Mouse (Mus musculus): ENCODE results near the gene Morc4. TPM values are rescaled to one million over a fixed set of nuclear protein-coding genes. Genes with fewer than 3 reads are reported as not detected.

The Morc4 gene
- polyA plus RNA-seq, 1 experiment from 2014 or later = 21.1 TPM

DNA sequence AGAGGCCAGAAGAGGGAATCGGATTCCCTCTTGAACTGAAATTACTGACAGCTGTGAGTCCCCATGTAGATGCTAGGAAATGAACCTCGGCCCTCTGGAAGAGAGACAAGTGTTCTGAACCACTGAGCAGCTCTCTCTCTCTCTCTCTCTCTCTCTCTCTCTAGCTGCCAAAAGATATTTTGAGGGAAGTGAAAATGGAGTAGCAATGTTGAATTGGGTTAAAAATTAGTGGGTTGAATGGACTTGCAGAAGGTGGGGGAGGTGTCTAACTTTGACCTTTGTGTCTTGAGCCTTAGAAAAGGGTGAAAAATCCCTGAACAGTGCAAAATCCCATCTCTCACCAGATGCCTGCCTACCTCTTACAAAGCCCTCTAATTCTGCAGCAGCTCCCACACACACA is 64.1 kb downstream of the Morc4 start:
- no peak for TF ChIP-seq CTCF (IDR thresholded peaks at IDR 0.05; ENCODE audit: low read depth)
- Histone ChIP-seq H3K4me2 (no peak overlapping the region), H3K27me3 (ENCODE audit: insufficient read depth, low read length) (no peaks in the 10 kb centered on the region), H3K36me3 (ENCODE audit: insufficient read depth) (no peaks in the 10 kb centered on the region), H3K9me3 (ENCODE audit: low read depth, low read length) (no peaks in the 10 kb centered on the region), H3K9ac (no peak overlapping the region), H3K27ac (ENCODE audit: low read depth) (no peak overlapping the region), H3K4me3 (ENCODE audit: low read depth, low read length) (no peak overlapping the region), H3K4me1 (ENCODE audit: insufficient read depth) (no peaks in the 10 kb centered on the region)
- DNase-seq (no peak), ATAC-seq (ENCODE audit: insufficient read depth) (no peak)
- 60% methylated on average over 2 of the region's 2 CpGs for WGBS

GRCm38 (mm10) chrX:139805918-139806317 is 65.6 kb downstream of the Morc4 start:
- no peak overlapping the region for H3K9ac ChIP-seq
- no peaks in the 10 kb centered on the region for H3K36me3 ChIP-seq (ENCODE audit: insufficient read depth)
- H3K4me1 ChIP-seq (ENCODE audit: insufficient read depth) = no peaks in the 10 kb centered on the region
- ATAC-seq (ENCODE audit: insufficient read depth) (no peak), DNase-seq (no peak)
- H3K27me3 ChIP-seq (ENCODE audit: insufficient read depth, low read length) = no peaks in the 10 kb centered on the region
- no peak overlapping the region for H3K4me3 ChIP-seq (ENCODE audit: low read depth, low read length)
- WGBS = 71% methylated on average over 4 of the region's 4 CpGs
- no peaks in the 10 kb centered on the region for H3K9me3 ChIP-seq (ENCODE audit: low read depth, low read length)
- no peak overlapping the region for H3K27ac ChIP-seq (ENCODE audit: low read depth)
- no peak for TF ChIP-seq CTCF (IDR thresholded peaks at IDR 0.05; ENCODE audit: low read depth)
- H3K4me2 ChIP-seq = no peak overlapping the region

DNA sequence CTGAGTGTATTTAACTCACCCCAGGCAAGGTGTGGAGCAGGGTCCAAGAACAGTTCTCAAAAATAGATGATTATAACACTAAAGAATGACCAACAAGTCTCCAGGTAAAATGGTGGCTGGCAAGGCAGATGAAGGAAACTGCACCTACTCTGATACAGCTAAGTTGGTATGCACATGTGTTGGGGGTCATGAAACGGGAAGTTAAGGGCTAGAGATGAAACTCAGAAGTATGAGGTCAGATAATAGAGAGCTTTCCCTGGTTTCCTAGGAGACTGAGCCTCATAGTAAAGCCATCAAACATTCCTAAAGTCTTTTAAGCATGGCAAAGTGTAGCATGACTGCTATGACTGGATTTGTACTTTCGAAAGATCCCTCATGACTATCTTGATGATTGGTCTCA is 68.4 kb downstream of the Morc4 start:
- H3K4me1 ChIP-seq (ENCODE audit: insufficient read depth) = no peaks in the 10 kb centered on the region
- TF ChIP-seq CTCF (IDR thresholded peaks at IDR 0.05; ENCODE audit: low read depth) = no peak
- H3K4me3 ChIP-seq (ENCODE audit: low read depth, low read length) = no peak overlapping the region
- DNase-seq (no peak), ATAC-seq (ENCODE audit: insufficient read depth) (no peak)
- no peak overlapping the region for H3K4me2 ChIP-seq
- no peak overlapping the region for H3K27ac ChIP-seq (ENCODE audit: low read depth)
- H3K9me3 ChIP-seq (ENCODE audit: low read depth, low read length) = no peaks in the 10 kb centered on the region
- no peak overlapping the region for H3K9ac ChIP-seq
- no peaks in the 10 kb centered on the region for H3K36me3 ChIP-seq (ENCODE audit: insufficient read depth)
- no peaks in the 10 kb centered on the region for H3K27me3 ChIP-seq (ENCODE audit: insufficient read depth, low read length)
- 64% methylated on average over 2 of the region's 2 CpGs for WGBS

DNA sequence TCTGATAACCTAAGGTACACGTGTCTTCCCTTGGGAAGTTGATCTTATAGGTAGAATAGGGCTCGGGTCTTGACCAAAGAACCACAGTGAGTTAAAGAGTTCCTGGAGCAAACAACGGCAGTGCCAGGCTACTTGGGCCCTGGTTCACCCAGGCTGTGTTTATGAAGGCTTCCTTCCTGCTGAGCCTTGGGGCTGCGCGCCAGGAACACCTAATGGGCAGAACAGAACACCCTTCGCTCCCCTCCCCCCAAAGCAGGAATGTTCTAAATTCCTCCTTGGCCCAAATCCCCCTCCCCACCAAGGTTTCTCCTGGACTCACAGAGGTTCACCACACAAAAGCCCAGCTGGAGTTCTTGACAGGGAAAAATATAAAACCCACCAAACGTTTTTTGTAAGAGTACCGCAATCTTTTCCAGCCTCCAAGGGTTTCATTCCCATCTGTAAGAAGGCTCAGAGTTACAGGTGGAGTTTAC is 71.0 kb downstream of the Morc4 start, which contains the start of gene Cldn2:
Cldn2 (plus strand) TSS at position 423 of the 473 bp plus-strand sequence.
- WGBS = 59% methylated on average over 8 of the region's 8 CpGs
- ATAC-seq (ENCODE audit: insufficient read depth) = no peak

DNA sequence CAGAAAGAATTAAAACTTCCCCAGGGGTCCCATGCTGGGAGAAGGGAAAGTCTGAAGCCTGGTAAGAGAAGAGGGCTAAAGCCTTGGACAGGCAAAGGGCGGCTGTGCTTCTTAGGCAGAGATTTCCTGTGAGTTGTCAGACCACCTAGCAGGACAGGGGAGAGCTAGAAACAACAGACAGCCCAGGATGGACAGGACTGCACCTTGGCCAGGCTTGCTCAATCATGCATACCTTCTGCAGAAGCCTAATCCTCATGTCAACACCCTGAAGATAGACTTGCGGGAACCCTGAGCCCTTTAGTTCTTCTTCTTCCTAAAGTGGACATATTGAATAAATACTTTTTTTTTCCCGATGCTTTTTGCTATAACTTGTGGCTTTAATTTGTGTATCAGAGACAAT is 71.5 kb downstream of the Morc4 start:
- 75% methylated on average over 3 of the region's 3 CpGs for WGBS
- DNase-seq = no peak
- Histone ChIP-seq H3K4me3 (ENCODE audit: low read depth, low read length) (no peak overlapping the region), H3K27ac (ENCODE audit: low read depth) (no peak overlapping the region), H3K36me3 (ENCODE audit: insufficient read depth) (no peaks in the 10 kb centered on the region), H3K4me2 (no peak overlapping the region), H3K27me3 (ENCODE audit: insufficient read depth, low read length) (no peaks in the 10 kb centered on the region), H3K9ac (no peak overlapping the region), H3K9me3 (ENCODE audit: low read depth, low read length) (no peaks in the 10 kb centered on the region), H3K4me1 (ENCODE audit: insufficient read depth) (no peaks in the 10 kb centered on the region)
- TF ChIP-seq CTCF (IDR thresholded peaks at IDR 0.05; ENCODE audit: low read depth) = no peak
- no peak for ATAC-seq (ENCODE audit: insufficient read depth)

More for the DNA sequence above, 71.0 kb downstream of the Morc4 start, which contains the start of gene Cldn2:
- Histone ChIP-seq H3K4me3 (ENCODE audit: low read depth, low read length) (no peak within 1 kb of the TSS), H3K27me3 (ENCODE audit: insufficient read depth, low read length) (no peaks in the 10 kb centered on the region), H3K27ac (ENCODE audit: low read depth) (no peak within 1 kb of the TSS), H3K9me3 (ENCODE audit: low read depth, low read length) (no peaks in the 10 kb centered on the region), H3K4me2 (no peak within 1 kb of the TSS), H3K36me3 (ENCODE audit: insufficient read depth) (no peaks in the 10 kb centered on the region), H3K9ac (no peak within 1 kb of the TSS), H3K4me1 (ENCODE audit: insufficient read depth) (no peaks in the 10 kb centered on the region)
- no peak for DNase-seq
- no peak for TF ChIP-seq CTCF (IDR thresholded peaks at IDR 0.05; ENCODE audit: low read depth)

DNA sequence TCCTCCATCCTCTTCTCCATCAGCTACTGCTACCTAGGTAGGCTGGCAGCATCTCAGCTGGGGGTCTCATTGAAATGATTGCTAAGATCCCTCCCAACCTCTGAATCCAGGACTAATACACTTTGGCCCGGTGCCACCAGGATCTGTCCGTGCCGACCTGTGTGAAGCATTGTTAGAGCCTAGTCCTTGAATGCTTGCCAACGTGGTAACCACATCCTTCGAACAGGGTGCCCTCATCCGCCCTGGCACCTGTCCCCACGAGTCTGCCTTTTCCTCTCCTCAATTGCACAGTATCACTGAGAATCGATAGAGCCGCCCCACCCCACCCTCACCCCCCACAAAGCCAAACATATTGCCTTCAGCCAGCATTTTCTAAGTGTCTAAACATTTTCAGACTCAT is 73.6 kb downstream of the Morc4 start:
- Histone ChIP-seq H3K27me3 (ENCODE audit: insufficient read depth, low read length) (no peaks in the 10 kb centered on the region), H3K36me3 (ENCODE audit: insufficient read depth) (no peaks in the 10 kb centered on the region), H3K4me2 (no peak overlapping the region), H3K9ac (no peak overlapping the region), H3K4me1 (ENCODE audit: insufficient read depth) (no peaks in the 10 kb centered on the region), H3K4me3 (ENCODE audit: low read depth, low read length) (no peak overlapping the region), H3K27ac (ENCODE audit: low read depth) (no peak overlapping the region), H3K9me3 (ENCODE audit: low read depth, low read length) (no peaks in the 10 kb centered on the region)
- no peak for TF ChIP-seq CTCF (IDR thresholded peaks at IDR 0.05; ENCODE audit: low read depth)
- ATAC-seq (ENCODE audit: insufficient read depth) = no peak
- DNase-seq = peak; percentile 7
- 68% methylated on average over 9 of the region's 9 CpGs for WGBS

DNA sequence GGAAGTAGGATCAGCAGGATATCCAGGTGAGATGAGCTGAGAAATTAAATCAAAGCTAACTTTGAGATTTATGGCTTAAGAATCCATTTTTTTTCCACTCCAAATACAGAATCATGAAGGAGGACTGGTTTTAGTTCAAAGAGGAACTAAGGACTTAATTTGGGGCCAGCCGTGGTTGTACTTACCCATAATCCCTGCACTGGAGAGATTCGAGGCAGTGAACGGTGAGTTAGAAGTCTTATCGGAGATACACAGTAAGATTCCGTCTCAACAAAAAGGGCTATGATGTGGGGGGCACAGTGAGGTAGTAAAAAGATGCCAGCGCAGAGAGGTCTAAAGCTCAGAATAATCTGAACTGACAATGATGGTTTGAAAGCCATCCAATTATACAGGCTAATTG is 75.4 kb downstream of the Morc4 start:
- no peaks in the 10 kb centered on the region for H3K4me1 ChIP-seq (ENCODE audit: insufficient read depth)
- no peak for TF ChIP-seq CTCF (IDR thresholded peaks at IDR 0.05; ENCODE audit: low read depth)
- ATAC-seq (ENCODE audit: insufficient read depth) (no peak), DNase-seq (no peak)
- no peak overlapping the region for H3K4me3 ChIP-seq (ENCODE audit: low read depth, low read length)
- H3K9me3 ChIP-seq (ENCODE audit: low read depth, low read length) = no peaks in the 10 kb centered on the region
- H3K27ac ChIP-seq (ENCODE audit: low read depth) = no peak overlapping the region
- H3K9ac ChIP-seq = no peak overlapping the region
- no peaks in the 10 kb centered on the region for H3K27me3 ChIP-seq (ENCODE audit: insufficient read depth, low read length)
- no peaks in the 10 kb centered on the region for H3K36me3 ChIP-seq (ENCODE audit: insufficient read depth)
- no peak overlapping the region for H3K4me2 ChIP-seq
- 94% methylated on average over 6 of the region's 6 CpGs for WGBS

All from lung, embryonic 14.5 days (tissue).